Mouse (Mus musculus) ES-Bruce4 (cell line): Measurements from ENCODE around the gene Arhgap24.

ENCODE experiments used
- EP300 ChIP-seq: IDR thresholded peaks from 2 replicates; pipeline ENCODE4 v1.6.1; 2011; ENCODE audit warnings: low read depth, low read length; ENCODE audit not compliant: insufficient read depth
- POLR2A ChIP-seq: IDR thresholded peaks from one replicate; pipeline ENCODE4 v1.8.1; 2011; ENCODE audit warnings: low read length; ENCODE audit not compliant: insufficient read depth

- no peak for TF ChIP-seq POLR2A
- no peak for TF ChIP-seq EP300
Observed at GRCm38 (mm10) chr5:102555958-102556357, 74.8 kb downstream of the Arhgap24 start.
